Mouse (Mus musculus) kidney, postnatal 10 days (tissue): ENCODE data around the gene Ly9.

Source experiments
- DNase-seq: peaks from one replicate; pipeline ENCODE4 v3.0.0; 2021; ENCODE audit warnings: mixed read lengths

Ly9 gene

DNA sequence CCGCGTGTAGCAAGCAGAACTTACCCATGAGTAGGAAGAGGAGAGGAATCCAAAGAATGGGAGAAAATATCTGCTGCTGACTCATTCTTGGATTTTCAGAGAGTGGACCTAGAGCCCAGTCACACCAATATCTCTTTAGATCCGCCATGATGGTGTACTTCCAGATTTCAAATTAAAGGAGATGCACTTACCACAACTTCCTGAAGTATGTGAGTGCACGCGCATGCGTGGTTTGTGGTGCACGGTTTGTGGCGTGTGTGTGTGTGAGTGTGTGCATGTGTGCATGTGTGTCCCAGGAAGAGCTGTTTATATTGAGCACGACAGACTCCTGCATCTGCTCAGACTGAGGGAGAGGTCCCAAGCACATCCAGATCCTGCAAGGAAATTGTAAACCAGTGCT is at the start of gene Ly9:
Gene Ly9, minus strand, starts transcription at position 235 of the 400 bp plus-strand sequence.
- DNase-seq: no peak

DNA sequence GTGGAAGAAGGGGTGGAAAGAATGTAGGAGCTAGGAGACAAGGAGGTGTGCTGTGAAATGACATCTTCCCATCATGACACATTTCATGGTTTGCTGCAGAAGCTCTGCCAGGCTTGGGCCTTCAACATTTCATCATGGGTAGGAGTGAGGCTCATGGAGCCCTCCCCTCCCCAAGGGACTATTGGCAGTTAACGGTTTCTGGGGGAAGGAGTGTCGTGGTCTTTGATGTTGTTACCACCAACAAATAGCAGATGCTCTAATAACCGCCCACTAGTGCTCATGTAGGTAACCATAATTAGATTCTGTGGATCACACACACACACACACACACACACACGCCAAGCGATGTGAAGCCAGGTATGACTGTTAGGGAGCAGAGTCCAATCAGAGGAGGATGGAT is 45.5 kb upstream of the Ly9 start, which contains the start of gene Slamf7:
Gene Slamf7, minus strand, starts transcription at position 302 of the 400 bp plus-strand sequence.
- no peak for DNase-seq

DNA sequence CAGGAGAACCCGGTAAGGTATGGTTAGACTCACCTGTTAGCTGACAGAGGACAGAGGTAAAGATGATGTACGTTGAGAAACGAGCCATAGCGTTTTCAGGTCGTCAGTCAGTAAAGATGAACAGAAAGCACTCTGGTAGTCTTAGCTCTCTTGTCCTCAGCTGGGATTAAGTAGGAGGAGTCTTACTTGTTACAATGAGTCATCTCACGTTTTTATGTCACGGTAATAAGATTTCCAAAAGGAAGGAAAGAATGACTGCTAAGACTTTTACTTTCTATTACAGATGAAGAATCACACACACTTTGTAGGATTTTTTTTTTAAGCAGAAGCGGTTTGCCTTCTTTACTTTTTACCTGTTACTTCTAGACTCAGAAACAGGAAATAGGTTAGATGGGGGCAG is 41.6 kb upstream of the Ly9 start:
- no peak for DNase-seq

DNA sequence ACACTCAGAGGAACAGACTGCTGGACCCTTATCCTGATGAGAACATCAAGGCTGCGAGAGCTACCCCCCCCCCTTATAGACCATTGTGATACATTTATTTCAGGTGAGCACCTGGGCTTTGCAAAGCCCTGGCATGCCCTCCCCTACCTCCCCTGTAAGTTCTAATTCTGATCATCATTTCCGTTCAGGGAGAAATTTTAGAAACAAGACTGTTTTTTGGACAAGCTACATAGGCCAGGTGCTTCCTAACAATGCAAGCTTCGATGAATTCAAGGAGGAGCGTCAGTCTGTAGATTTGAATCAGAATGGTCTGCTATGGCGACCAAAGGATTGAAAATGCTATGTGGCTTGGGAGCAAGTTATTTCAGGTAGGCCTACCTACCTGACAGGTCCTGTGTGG is 40.5 kb upstream of the Ly9 start:
- no peak for DNase-seq

DNA sequence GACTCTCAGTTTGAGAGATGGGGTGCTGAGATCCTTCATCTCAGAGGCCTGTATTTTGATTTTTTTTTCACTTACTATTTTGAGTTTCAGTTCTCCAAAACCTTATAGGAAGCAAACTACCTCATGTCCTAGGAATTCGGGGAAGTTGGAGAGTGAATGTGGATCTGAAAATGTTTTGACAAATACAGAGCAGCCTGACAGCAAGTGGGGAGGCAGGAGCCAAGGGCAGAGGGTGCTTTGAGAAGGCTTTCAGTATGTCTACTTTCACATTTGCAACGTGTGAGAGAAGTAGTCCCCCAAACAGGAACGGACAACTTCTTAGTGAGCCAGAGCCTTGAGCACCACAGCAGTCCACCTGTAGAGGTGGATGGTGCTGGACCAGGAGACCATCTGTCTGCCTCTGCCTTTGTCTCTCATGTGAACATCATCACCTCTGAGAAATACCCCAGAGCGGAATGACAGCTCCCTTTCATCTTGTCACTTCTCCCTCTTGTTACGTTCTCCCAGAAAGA is 39.3 kb upstream of the Ly9 start:
- DNase-seq: no peak

DNA sequence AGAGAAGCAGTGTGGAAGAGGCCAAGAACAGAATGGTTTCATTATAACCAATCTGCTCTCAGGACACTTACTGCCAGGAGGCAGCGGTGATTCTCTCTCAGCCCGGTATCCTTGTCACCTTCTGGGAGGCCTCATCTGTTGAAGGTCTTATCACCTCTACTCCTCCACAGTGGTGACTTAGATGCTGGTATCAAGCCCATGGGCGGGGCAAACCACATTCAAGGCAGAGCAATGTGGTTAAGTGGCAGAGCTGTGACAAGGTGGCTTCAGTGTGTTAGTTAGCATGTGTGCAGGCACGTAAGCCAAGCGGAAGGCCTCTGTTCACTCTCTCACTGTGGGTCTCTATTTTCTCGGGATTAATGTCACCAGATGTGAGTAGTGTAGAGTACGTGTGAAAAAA is 36.4 kb upstream of the Ly9 start:
- no peak for DNase-seq

DNA sequence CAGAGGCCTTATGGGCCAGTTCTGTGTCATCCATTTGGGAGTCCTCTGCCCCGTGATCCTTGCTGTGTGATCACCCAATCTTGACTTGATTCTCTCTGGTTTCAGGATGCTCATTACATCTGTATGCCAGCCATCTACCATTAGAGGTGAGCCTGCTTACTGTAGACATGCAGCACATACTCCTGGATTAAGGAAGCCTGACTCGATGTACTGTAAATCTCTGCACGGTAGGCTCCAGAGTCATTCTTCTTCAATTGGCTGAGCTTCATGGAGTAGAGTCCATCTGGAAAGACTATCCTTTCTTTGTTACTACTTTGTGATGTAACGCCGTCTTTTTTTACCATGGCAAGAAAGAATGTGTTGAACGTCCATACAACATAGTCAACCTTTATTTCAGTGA is 33.6 kb upstream of the Ly9 start:
- DNase-seq: no peak

DNA sequence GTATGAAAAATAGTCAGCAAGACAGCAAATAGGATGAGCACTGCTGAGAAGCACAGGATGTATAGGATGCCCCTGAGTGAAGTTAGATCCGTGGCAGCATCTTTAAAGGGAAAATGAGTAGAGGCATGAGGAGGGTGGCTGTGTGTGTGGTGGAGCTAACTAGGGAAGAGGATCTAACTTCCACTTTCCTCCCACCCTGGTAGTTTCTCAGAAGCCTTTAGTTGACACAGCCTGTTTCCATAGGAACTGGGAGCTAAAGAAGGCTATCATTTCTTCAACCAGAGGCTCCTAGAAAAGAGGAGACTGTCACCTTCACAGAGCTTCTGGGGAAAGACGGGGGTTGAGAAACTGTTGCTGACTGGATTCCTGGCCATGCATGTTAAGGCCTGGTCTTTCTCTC is 31.5 kb upstream of the Ly9 start:
- no peak for DNase-seq

DNA sequence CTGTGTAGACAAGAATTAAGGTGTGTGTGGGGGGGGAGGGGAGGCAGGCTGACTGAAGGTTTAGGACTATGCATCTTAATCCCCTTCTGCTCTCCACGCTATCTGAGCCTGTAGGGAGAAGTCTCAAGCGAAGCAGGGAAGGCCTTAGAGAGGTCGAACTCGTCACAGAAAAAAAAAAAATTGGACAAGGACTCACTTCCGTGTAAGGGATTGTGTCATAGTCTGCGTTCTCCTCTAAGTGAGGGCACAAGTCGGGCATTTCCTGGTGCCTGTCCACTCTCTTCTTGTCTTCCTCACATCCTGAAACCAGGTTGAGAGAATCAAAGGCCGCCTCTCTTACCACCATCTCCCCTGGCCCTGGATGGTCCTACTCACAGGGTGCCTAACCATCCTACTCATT is 29.9 kb upstream of the Ly9 start:
- DNase-seq: no peak

DNA sequence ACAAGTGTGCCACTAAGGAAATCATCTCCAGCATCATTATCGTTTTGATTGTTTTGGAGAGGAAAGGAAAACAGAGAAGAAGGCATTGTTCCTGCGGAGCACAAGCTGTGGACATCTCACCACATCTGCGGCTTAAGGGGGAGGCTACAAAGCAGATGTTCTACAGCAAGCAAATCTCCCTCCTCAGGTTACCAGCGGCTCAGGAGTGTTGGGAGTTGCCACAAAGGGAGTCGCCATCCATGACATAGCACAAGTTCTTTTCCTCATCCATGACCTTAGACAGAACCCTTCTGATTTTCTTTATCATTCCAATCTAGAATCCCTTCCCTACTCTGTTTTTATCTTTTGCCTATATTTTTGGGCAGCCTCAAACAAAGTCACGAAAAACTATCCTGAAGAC is 28.5 kb upstream of the Ly9 start:
- no peak for DNase-seq

DNA sequence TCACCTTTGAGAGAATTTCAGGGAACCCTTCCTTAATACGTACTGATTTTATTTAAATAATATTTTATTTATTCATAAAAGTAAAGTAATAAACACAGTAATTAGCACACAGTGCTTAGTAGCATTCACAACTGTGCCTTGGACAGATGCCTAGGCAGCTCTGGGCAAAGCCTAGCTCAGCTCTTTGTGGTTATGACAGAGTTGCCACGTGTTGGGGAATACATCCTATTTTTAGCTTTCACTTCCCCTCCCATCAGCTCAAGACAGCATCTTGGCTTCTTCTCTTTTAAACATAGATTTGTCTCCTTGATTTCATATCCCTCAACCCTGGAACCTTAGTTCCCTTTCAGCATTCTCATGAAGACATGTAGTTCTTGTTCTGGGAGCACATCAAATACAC is 24.2 kb upstream of the Ly9 start:
- no peak for DNase-seq

DNA sequence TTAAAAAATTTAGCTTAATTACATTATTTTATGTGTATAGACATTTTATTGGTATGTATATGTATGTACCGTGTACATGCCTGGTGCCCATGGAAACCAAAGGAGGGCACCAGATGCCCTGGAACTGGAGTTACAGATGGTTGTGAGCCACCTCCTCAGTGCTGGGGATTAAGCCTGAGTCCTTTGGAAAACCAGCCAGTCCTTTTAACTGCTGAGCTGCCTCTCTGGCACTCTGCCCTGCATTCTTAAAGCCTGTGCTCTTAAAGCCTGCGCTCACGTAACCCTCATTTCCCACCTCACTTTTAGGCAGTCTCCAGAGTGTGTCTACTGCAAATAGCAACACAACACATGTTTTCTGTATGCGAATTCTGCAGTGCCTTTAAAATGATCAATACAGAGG is 23.7 kb upstream of the Ly9 start:
- DNase-seq: no peak

DNA sequence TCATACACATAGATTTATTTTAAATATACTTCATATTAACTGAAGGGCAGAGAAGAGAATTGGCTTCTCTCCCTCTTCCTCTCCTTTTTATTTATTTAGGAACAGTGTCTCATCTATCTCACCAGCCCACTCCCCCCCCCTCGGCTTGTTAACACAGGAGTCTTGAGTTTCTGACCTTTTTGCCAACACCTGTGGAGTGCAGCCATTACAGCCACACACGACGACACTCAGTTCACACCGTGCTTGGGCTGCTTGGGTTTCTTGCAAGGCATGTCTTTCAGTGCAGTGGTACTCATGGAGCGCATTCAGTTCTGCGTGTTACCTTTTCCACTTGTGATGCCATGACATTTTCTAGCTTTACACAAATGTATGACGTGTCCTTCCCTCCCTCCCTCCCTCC is 22.8 kb upstream of the Ly9 start:
- no peak for DNase-seq

DNA sequence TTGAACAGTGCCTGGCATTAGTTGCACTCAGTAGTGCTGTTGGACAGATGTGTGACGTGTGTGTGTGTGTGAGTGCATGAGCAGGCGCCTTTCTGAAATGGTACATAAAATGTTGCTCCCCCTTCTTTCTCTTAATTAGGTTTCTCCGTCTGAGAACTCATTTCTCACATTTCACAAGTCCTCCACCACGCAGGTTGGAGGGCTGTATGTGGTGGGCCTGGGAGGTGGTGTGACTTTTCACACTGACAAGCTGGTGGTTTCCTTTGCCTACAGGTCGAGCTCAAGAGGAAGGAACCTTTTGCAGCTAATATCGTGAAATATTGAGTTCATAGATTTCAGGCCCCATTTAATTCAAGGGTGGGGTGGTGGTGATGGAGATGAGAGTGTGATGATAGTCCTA is 22.0 kb upstream of the Ly9 start:
- no peak for DNase-seq

DNA sequence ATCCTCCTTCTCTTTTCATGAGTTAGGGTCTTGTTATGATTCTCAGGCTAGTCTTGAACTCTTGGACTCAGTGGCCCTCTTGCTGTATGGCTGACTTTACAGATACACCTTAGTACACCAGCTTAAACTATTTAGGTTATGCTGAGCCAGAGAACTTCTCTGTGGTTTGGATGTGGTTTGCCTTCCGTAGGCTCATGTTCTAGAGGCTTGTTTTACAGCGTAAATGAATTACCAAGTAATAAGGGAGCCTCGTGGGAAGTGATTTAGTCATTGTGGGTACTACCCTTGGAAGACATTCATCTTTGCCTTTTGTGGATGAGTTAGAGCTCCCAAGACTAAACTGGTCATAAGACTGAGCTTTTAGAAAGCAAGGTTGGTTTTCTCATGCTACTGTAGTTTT is 20.6 kb upstream of the Ly9 start:
- DNase-seq: no peak

DNA sequence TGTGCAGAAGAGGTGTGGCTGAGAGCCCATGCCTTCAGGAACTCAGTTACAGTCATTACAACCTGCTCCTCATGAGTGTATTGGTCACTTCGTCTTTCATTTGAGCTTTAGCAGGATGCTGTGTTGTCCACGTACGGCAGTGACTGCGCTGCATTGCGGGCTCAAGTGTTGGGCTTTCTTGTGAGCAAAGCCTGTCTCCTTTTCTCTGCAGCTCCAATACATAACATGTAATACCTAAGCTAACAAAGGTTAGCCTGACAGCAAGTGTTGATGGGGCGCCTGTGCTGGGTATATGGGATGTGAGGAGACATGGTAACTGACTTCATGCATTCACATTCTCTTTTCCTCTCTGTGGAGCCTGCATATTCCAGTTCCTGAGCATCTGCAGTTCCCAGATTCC is 12.9 kb upstream of the Ly9 start:
- no peak for DNase-seq

DNA sequence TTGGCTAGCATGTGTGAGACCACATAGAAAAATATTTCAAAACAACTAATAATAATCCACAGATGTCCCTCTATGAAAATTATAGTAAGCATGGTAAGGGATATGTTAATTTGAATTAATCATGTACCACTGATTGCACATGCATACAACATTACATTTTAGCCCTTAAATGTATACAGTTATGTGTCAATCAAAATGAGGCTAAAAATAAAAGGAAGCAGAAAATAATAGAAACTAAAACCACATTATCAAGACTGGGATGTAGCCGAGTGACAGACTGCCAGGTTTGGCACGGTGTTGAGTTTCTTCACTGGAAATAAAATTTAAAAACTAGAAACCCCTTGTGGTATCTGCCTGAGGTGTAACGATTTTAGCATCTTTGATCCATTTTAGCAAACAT is 12.4 kb upstream of the Ly9 start:
- no peak for DNase-seq

DNA sequence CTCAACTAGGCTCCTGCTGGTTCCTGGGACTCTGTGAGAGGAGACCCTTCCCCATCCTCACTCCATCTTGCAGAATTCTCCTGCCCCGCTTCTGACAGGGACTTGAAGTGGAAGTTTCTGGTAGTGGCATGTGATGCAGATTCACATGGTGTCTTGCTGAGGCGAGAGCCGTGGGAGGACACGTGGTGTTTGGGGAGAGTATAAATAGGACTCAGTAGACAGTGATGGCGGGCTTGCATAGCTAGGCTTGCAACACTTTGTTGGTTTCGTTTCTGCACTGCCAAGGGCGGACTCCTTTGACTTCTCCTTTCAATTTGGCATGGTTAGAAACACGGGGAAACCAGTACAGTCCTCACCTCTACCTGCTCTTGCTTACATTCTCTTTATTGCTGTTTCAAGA is 11.8 kb upstream of the Ly9 start:
- no peak for DNase-seq

DNA sequence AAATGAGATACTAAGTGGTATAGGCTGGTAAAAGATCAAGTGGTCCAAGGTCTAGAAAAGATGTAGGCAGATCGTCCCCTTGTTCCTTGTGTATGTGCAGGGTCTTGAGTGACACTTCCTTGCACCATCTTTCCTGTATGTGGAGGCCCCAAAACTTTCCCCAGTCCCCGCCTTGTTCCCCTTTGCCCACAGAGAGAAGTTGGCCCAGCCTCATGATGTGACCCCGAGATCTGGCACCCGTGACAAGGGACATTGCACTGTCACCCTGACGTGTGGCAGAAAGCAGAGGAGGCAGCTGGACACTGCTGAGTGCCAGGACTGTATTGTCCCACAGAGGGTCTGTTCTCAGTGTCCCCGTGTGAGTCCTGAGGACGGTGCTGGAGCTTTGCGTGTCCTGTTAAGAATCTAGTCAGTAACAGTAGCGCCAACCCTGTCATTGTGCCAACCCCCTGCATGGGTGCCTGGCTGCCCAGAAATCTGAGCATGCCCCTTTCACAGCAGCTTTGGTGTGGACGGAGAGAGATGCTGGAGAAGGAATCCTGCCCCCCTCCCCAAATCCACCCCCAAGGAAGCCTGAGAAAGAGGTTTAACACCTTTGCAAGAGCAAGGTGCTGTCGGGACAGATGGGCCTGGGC is 9.8 kb upstream of the Ly9 start:
- no peak for DNase-seq

DNA sequence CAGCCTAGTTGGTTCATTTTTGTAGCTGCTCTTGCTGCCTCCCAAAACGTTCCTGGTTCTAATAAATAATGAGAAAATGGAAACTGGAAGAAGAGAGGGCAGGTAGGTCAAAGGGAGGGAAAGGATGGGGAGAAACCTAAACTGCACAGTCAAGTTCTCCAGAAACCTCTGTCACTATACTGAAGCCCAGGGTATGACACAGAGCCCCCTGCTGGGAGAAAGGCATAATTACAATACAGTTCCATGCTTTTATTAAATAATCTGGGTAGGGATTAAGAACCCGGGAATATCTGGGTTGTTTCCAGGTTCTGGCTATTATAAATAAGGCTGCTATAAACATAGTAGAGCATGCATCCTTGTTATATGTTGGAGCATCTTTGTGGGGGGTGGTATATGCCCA is 6.8 kb upstream of the Ly9 start:
- no peak for DNase-seq

DNA sequence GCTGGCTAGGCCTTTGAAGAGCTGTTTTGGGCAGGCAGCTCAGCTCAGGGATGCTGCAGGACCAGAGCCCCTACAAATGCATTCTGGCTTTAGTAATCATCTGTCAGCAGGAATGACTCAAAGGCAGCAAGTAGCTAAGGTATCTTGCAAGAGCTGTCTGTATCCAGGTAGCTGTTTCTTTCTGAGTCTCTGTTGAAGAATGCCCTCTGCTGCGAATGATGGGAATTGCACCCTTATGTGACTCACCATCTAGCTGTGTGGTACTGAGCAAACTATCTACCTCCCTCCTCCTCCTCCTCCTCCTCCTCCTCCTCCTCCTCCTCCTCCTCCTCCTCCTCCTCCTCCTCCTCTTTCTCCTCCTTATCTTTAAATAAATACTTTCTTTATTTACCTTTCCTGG is 3.6 kb upstream of the Ly9 start:
- no peak for DNase-seq

DNA sequence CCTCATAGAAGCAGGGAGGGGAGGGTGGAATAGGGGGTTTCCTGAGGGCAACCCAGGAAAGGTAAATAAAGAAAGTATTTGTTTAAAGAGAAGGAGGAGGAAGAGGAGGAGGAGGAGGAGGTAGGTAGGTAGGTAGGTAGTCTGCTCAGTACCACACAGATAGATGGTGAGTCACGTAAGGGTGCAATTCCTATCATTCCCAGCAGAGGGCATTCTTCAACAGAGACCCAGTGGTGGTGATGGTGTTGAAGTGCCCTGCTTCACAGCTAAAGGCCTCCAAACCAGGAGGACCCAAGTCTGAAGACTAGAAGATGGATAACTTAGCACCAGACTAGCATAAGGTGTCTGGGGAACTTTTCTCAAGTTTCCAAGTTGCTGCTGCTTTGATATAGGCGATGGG is 2.8 kb upstream of the Ly9 start:
- no peak for DNase-seq

DNA sequence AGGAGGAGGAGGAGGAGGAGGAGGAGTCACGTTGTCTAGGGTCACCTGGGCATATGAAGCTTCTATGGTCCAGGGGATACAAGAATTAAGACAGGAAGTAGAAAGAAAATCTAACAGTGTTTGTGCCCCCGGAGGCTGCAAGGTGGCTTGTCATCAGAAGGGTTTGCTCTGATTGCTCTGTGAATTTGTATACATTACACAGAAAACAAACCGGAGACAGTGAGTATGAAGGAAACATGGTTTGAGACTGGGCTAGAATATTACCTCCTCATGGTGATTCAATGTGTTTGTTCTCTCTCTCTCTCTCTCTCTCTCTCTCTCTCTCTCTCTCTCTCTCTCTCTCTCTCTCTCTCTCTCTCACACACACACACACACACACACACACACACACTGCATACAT is 554 bp downstream of the Ly9 start:
- DNase-seq: no peak

DNA sequence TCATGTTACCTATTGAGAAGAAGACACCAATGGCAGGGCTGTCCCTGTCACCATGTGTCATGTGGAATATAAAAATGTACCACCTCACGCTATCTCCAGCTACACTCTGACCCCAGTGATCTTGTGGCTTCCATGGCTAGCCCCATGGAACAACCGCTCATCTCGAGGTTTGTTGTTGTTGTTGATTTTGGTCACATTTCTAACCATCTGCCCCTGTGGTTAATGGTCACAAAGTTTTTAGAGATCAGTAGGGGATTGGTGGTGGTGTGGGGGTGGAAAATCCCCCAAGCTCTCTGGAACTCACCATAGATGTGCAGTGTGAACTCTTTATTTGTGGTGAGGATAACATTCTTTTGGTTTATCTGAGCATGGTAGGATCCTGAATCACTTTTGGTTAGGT is 2.5 kb downstream of the Ly9 start:
- no peak for DNase-seq

DNA sequence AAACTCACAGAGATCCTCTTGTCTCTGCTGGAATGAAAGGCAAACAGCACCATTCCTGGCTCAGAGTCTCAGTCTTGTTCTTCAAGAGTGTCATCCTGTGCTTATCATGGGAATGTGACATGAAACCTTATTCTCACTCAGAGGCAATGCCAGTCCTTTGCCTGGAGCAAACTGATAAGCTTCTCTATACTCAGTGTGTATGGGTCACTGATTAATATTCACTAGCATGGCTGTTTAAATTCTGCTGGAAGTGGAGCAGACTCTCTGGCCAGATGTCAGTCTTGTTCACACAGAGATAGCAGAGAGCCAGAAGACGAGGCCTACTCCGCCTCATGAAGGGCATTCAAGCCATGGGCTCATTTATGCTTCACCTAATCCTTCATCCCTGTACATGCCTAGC is 22.6 kb downstream of the Ly9 start:
- DNase-seq: no peak

DNA sequence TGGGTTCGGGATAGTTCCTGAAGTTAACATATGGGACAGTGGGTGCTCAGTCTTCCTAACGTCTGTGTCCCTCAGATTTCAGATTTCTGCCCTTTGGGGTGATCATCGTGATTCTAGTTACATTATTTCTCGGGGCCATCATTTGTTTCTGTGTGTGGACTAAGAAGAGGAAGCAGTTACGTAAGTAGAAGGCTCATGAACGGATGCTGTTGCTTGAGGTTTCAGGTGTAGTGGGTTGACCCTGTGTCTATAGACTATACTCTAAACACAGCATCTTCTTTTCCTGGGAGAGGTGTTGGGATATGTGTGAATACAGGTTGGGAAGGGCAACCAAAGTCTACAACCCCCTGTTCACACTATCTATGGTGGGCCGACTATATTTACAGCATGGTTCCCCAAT is 30.0 kb downstream of the Ly9 start:
- DNase-seq: no peak
